Mouse (Mus musculus): Measurements from ENCODE around the gene Tnxb. TPM values are rescaled to one million over a fixed set of nuclear protein-coding genes. Genes with fewer than 3 reads are reported as not detected.

The Tnxb gene
- polyA plus RNA-seq, 1 experiment from 2014 or later: 0.27 TPM

- H3K9me3 ChIP-seq: no peaks in the 10 kb centered on the region
- H3K27me3 ChIP-seq: peaks cover 13% of the 10 kb centered on the region
- 0 out of 2 replicates have a peak, but pooled peaks cover 4% of the 10 kb centered on the region for H3K36me3 ChIP-seq
- H3K27ac ChIP-seq (replicated peaks): peak overlapping the region; percentile 94; the same call in 1 of the 2 replicates
- no peak for ATAC-seq (ENCODE audit: low FRiP score, low read depth)
- 13% methylated on average over 12 of the region's 12 CpGs for WGBS
- peak overlapping the region; percentile 50 for H3K9ac ChIP-seq
- H3K4me2 ChIP-seq: peak overlapping the region; percentile 96
- peak overlapping the region; percentile 85 for H3K4me3 ChIP-seq
- peaks cover 67% of the 10 kb centered on the region for H3K4me1 ChIP-seq (replicated peaks)
These were observed 40.3 kb upstream of the Tnxb start for GRCm38 (mm10) chr17:34629796-34630603.

GRCm38 (mm10) chr17:34630761-34631301, 39.5 kb upstream of the Tnxb start:
- ATAC-seq (ENCODE audit: low FRiP score, low read depth): no peak
- H3K4me2 ChIP-seq: peak overlapping the region; percentile 96
- WGBS: 2% methylated on average over 47 of the region's 48 CpGs
- no peaks in the 10 kb centered on the region for H3K36me3 ChIP-seq
- no peaks in the 10 kb centered on the region for H3K9me3 ChIP-seq
- H3K27ac ChIP-seq (replicated peaks): no peak overlapping the region
- H3K27me3 ChIP-seq: peaks cover 13% of the 10 kb centered on the region
- H3K4me3 ChIP-seq: peak overlapping the region; percentile 85
- peak overlapping the region; percentile 50 for H3K9ac ChIP-seq
- peaks cover 60% of the 10 kb centered on the region for H3K4me1 ChIP-seq (replicated peaks)

DNA sequence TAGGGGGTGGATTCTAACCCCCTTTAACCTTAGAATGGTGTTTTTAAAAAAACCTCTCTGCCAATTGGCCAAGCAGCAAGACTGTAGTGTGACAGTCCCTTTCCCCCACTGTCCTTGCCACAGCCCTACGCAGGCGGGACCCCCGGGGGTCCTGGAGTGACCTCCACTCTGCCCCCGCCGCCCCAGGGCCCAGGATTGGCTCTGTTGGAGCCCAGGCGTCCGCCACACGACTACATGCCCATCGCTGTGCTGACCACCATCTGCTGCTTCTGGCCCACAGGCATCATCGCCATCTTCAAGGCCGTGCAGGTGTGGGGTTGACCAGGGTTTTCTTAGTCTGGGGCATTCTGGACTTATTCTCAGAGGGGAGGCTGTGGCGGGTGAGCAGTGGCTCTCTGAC, 38.7 kb upstream of the Tnxb start:
- no peak for ATAC-seq (ENCODE audit: low FRiP score, low read depth)
- H3K4me3 ChIP-seq: peak overlapping the region; percentile 85
- H3K4me2 ChIP-seq: peak overlapping the region; percentile 96
- H3K9me3 ChIP-seq: no peaks in the 10 kb centered on the region
- peaks cover 52% of the 10 kb centered on the region for H3K4me1 ChIP-seq (replicated peaks)
- peaks cover 13% of the 10 kb centered on the region for H3K27me3 ChIP-seq
- no peak overlapping the region for H3K27ac ChIP-seq (replicated peaks)
- no peaks in the 10 kb centered on the region for H3K36me3 ChIP-seq
- peak overlapping the region; percentile 40 for H3K9ac ChIP-seq
- 6% methylated on average over 12 of the region's 12 CpGs for WGBS

- peaks cover 50% of the 10 kb centered on the region for H3K4me1 ChIP-seq (replicated peaks)
- H3K4me2 ChIP-seq: peak overlapping the region; percentile 96
- WGBS: 2% methylated on average over 26 of the region's 26 CpGs
- H3K27ac ChIP-seq (replicated peaks): no peak overlapping the region; the same call in 1 of the 2 replicates
- H3K4me3 ChIP-seq: peak overlapping the region; percentile 85
- H3K27me3 ChIP-seq: peaks cover 13% of the 10 kb centered on the region
- H3K9me3 ChIP-seq: no peaks in the 10 kb centered on the region
- ATAC-seq (ENCODE audit: low FRiP score, low read depth): no peak
- peak overlapping the region; percentile 40; the same call in 1 of the 2 replicates for H3K9ac ChIP-seq
- H3K36me3 ChIP-seq: no peaks in the 10 kb centered on the region
These were observed 38.1 kb upstream of the Tnxb start for GRCm38 (mm10) chr17:34632261-34632691.

DNA sequence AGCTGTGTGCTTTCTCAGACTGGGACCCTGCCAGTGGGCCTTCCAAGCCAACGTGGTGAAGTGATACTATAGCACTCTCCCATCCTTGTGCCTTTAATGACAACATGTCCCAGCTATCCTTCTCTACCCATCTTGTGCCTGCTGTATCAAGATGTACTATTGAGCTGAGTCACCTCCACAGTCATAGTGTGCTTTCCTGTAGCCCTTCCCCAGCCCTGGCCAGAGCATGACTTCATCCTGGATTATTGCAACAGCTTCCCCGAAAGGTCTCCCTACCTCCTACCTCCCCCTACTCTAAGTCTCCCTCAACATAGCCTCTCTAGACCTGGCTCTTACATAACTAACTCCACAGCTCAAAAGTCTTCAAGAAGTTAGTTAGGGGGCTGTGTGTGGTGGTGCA, 34.7 kb upstream of the Tnxb start:
- WGBS: 74% methylated on average over 2 of the region's 2 CpGs

DNA sequence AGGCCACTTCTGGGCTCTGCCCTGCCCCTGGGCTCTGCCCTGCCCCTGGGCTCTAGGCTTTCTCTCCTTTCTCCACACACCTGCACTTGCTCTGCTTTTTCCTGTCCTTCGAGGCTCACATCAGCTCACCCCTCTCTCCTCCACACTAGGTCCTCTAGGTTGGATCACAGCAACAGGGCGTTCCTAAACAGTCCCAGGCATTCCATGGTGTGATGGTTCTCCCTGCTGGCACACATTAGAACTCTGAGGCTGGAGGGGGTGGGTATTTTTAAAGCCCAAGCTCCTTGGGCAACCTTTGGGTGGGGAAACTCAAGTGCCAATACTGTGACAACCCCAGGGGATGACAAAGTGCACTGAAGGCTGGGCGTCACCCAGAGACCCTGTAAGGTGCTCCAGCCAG, 32.9 kb upstream of the Tnxb start:
- WGBS: 73% methylated on average over 3 of the region's 3 CpGs
- no peak for ATAC-seq (ENCODE audit: low FRiP score, low read depth)
- Histone ChIP-seq H3K4me3 (no peak overlapping the region), H3K4me1 (replicated peaks) (peaks cover 10% of the 10 kb centered on the region), H3K9me3 (no peaks in the 10 kb centered on the region), H3K9ac (no peak overlapping the region), H3K4me2 (no peak overlapping the region), H3K36me3 (no peaks in the 10 kb centered on the region), H3K27me3 (0 out of 2 replicates have a peak, but pooled peaks cover 7% of the 10 kb centered on the region), H3K27ac (replicated peaks) (no peak overlapping the region)

More for the DNA sequence above, 34.7 kb upstream of the Tnxb start:
- H3K9ac ChIP-seq: no peak overlapping the region
- peaks cover 13% of the 10 kb centered on the region for H3K27me3 ChIP-seq
- H3K4me3 ChIP-seq: no peak overlapping the region
- peaks cover 19% of the 10 kb centered on the region for H3K4me1 ChIP-seq (replicated peaks)
- H3K36me3 ChIP-seq: no peaks in the 10 kb centered on the region
- no peak overlapping the region for H3K27ac ChIP-seq (replicated peaks)
- no peak for ATAC-seq (ENCODE audit: low FRiP score, low read depth)
- H3K9me3 ChIP-seq: no peaks in the 10 kb centered on the region
- no peak overlapping the region for H3K4me2 ChIP-seq

DNA sequence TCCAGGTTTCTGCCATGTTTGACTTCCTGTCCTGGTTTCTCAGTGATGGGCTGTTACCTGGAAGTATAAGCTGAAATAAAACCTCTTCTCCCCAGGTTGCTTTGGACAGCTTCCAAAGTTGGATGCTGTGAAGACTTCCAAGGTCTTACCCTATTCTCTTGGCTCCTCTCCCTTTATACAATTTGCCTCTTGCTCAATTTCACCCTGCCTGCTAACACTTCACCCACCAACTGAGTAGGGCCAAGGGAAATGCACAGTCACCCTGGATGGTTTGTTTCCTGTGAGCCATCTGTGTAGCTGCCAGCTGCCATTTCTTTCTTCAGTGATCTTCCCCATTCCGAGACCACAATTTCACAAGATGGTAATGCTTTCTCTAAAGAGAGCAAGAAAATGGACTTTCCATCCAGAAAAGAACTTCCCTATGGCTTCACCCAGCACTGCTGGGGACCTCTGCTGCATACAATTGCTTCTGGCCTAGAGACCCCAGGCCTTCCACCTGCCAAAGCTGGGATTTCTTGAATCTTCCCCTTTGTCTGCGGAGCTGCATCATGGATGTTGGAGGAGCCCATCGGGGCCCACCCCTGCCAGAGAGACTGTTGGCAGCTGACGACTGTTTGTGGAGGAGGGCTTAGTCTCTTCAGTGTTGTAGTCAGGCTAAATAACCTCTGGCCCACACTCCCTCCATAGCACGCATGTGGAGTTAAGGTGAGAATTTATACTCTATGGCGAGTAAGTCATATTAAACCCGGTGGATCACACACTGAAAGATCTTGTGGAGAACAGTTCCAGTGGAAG, 30.7 kb upstream of the Tnxb start:
- H3K4me3 ChIP-seq: no peak overlapping the region
- H3K9ac ChIP-seq: no peak overlapping the region
- H3K4me2 ChIP-seq: no peak overlapping the region
- no peaks in the 10 kb centered on the region for H3K9me3 ChIP-seq
- H3K27me3 ChIP-seq: no peaks in the 10 kb centered on the region
- no peaks in the 10 kb centered on the region for H3K36me3 ChIP-seq
- WGBS: 84% methylated on average over 7 of the region's 7 CpGs
- H3K4me1 ChIP-seq (replicated peaks): peaks cover 9% of the 10 kb centered on the region
- H3K27ac ChIP-seq (replicated peaks): no peak overlapping the region
- ATAC-seq (ENCODE audit: low FRiP score, low read depth): no peak

- Histone ChIP-seq H3K4me1 (replicated peaks) (peaks cover 20% of the 10 kb centered on the region), H3K4me2 (no peak overlapping the region), H3K27me3 (no peaks in the 10 kb centered on the region), H3K9ac (0 out of 2 replicates have a peak overlapping the region, but pooled peaks have one; percentile 14), H3K27ac (replicated peaks) (peak overlapping the region; percentile 77), H3K36me3 (no peaks in the 10 kb centered on the region), H3K9me3 (no peaks in the 10 kb centered on the region), H3K4me3 (no peak overlapping the region)
- ATAC-seq (ENCODE audit: low FRiP score, low read depth): no peak
- WGBS: 18% methylated on average over 11 of the region's 11 CpGs
These were observed 29.3 kb upstream of the Tnxb start for GRCm38 (mm10) chr17:34640778-34641601.

- Histone ChIP-seq H3K36me3 (no peaks in the 10 kb centered on the region), H3K4me3 (no peak overlapping the region), H3K4me2 (no peak overlapping the region), H3K4me1 (replicated peaks) (peaks cover 28% of the 10 kb centered on the region), H3K9me3 (no peaks in the 10 kb centered on the region), H3K27ac (replicated peaks) (no peak overlapping the region), H3K27me3 (no peaks in the 10 kb centered on the region), H3K9ac (no peak overlapping the region)
- ATAC-seq (ENCODE audit: low FRiP score, low read depth): no peak
- 89% methylated on average over 3 of the region's 3 CpGs for WGBS
These were observed 28.4 kb upstream of the Tnxb start for GRCm38 (mm10) chr17:34641945-34642344.

DNA sequence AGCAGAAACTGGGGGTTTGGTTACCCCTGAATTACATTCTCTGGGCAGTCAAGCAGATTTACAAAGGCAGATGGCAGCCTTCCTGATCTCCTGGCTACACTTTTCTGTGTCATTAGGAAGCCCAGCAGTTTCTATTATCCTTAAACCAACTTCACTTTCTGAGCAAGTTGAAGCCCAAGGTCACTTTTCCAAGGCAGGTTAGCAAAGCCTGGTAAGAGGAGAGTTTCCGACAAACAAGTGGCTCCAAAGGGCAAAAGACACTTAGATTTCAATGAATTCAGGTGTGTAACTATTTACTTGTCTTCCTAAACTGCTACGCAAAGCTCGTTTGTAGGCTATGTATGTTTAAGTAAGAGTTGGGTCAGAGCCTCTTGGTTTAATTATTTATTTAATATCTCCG, 27.0 kb upstream of the Tnxb start:
- H3K36me3 ChIP-seq: no peaks in the 10 kb centered on the region
- no peak overlapping the region for H3K4me3 ChIP-seq
- H3K9me3 ChIP-seq: no peaks in the 10 kb centered on the region
- no peaks in the 10 kb centered on the region for H3K27me3 ChIP-seq
- H3K9ac ChIP-seq: no peak overlapping the region
- WGBS: 92% methylated on average over 4 of the region's 4 CpGs
- ATAC-seq (ENCODE audit: low FRiP score, low read depth): no peak
- H3K4me2 ChIP-seq: no peak overlapping the region
- peaks cover 37% of the 10 kb centered on the region for H3K4me1 ChIP-seq (replicated peaks)
- no peak overlapping the region for H3K27ac ChIP-seq (replicated peaks)

DNA sequence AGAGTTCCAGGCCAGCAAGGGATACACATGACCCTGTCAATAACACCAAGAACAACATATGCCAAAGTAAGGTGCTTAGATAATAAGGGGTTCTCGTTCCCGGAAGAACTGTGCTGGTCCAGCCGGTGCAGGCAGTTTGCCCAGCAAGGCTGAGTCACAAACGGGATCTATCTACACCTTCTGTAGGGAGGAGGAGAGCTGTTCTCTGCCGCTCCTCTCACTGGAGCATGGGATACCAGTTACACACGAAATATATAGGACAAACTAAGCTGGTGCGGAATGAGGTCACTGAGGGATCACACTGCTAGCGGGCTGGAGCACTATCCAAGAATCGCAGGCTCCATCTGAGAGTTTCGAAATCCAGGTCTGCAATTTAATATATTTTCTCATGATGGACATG, 26.4 kb upstream of the Tnxb start:
- Histone ChIP-seq H3K27me3 (no peaks in the 10 kb centered on the region), H3K4me2 (no peak overlapping the region), H3K9ac (no peak overlapping the region), H3K9me3 (no peaks in the 10 kb centered on the region), H3K4me1 (replicated peaks) (peaks cover 40% of the 10 kb centered on the region), H3K27ac (replicated peaks) (peak overlapping the region; percentile 61; the same call in 1 of the 2 replicates), H3K4me3 (no peak overlapping the region), H3K36me3 (peaks cover 2% of the 10 kb centered on the region)
- 86% methylated on average over 10 of the region's 10 CpGs for WGBS
- no peak for ATAC-seq (ENCODE audit: low FRiP score, low read depth)
